Mouse (Mus musculus): ENCODE data around the gene Tmbim6. TPM values are rescaled to one million over a fixed set of nuclear protein-coding genes. Genes with fewer than 3 reads are reported as not detected.
"Not testable (repeated sequence)": the region's sequence is repeated elsewhere in the genome, so short reads cannot be mapped to it uniquely, and the experiment has no call there.

Gene Tmbim6
- polyA plus RNA-seq, 1 experiment from 2014 or later, result 225 TPM

GRCm38 (mm10) chr15:99371526-99372340 lies 20.9 kb upstream of the Tmbim6 start:
- Histone ChIP-seq H3K27me3 (ENCODE audit: control insufficient read depth, insufficient read depth, low read length) (no peaks in the 10 kb centered on the region), H3K4me3 (ENCODE audit: low read depth, low read length) (no peak overlapping the region), H3K27ac (replicated peaks; ENCODE audit: low read depth, low read length) (no peak overlapping the region), H3K9me3 (replicated peaks; ENCODE audit: control insufficient read depth, low read length) (no peaks in the 10 kb centered on the region), H3K4me1 (ENCODE audit: control insufficient read depth, insufficient read depth, low read length) (peaks cover 5% of the 10 kb centered on the region), H3K36me3 (replicated peaks; ENCODE audit: control insufficient read depth, insufficient read depth, low read depth, low read length) (no peaks in the 10 kb centered on the region), H3K9ac (replicated peaks; ENCODE audit: low read length) (no peak overlapping the region), H3K4me2 (ENCODE audit: low read depth, low read length) (no peak overlapping the region)
- 91% methylated on average over 7 of the region's 7 CpGs for WGBS
- ATAC-seq (replicated peaks; ENCODE audit: insufficient number of reproducible peaks, low FRiP score, low TSS enrichment, low read depth) (no peak), DNase-seq (ENCODE audit: low spot score) (no peak)

DNA sequence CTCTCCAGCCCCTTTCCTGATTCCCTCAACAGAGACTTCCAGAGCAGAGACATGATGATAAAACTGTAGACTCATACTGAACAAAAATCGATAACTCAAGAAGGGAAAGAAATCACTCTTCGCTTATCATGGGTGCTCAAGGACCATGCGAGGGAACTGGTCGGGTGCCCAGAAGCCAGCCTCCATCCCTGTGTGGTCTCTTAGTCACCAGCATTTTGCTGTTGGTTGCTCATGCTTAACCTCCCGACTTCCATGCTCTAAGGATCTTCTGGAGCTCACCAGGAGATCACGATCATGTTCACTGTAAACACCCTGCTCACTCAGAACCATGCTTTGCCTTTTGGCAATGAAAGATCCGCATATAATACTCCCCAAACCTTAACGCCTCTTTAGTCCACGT lies 19.9 kb upstream of the Tmbim6 start:
- no peak overlapping the region for H3K27ac ChIP-seq (replicated peaks; ENCODE audit: low read depth, low read length)
- no peaks in the 10 kb centered on the region for H3K27me3 ChIP-seq (ENCODE audit: control insufficient read depth, insufficient read depth, low read length)
- no peak overlapping the region for H3K4me3 ChIP-seq (ENCODE audit: low read depth, low read length)
- H3K4me2 ChIP-seq (ENCODE audit: low read depth, low read length), result no peak overlapping the region
- WGBS, result 83% methylated on average over 9 of the region's 9 CpGs
- H3K36me3 ChIP-seq (replicated peaks; ENCODE audit: control insufficient read depth, insufficient read depth, low read depth, low read length), result no peaks in the 10 kb centered on the region
- H3K4me1 ChIP-seq (ENCODE audit: control insufficient read depth, insufficient read depth, low read length), result peaks cover 5% of the 10 kb centered on the region
- ATAC-seq (replicated peaks; ENCODE audit: insufficient number of reproducible peaks, low FRiP score, low TSS enrichment, low read depth) (no peak), DNase-seq (ENCODE audit: low spot score) (no peak)
- H3K9me3 ChIP-seq (replicated peaks; ENCODE audit: control insufficient read depth, low read length), result no peaks in the 10 kb centered on the region
- H3K9ac ChIP-seq (replicated peaks; ENCODE audit: low read length), result no peak overlapping the region

DNA sequence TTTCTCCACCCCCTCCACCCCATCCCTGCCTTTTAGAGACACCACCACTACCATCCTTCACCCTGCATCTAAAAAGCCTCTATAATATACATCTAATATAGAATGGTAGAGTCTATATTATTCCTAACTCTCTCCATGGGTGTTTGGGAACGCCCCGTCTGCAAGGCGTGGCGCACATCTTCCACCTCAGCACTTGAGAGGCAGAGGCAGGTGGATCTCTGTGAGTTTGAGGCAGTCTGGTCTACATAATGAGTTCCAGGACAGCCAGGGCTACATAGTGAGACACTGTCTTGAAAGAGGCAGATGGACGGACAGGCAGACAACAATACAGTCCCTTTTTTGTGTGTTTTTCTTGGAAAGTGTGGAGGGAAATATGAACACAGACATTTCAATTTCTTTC lies 17.6 kb upstream of the Tmbim6 start:
- 88% methylated on average over 5 of the region's 5 CpGs for WGBS
- H3K9ac ChIP-seq (replicated peaks; ENCODE audit: low read length), result no peak overlapping the region
- no peaks in the 10 kb centered on the region for H3K9me3 ChIP-seq (replicated peaks; ENCODE audit: control insufficient read depth, low read length)
- H3K4me3 ChIP-seq (ENCODE audit: low read depth, low read length), result no peak overlapping the region
- no peaks in the 10 kb centered on the region for H3K4me1 ChIP-seq (ENCODE audit: control insufficient read depth, insufficient read depth, low read length)
- DNase-seq (ENCODE audit: low spot score) (no peak), ATAC-seq (replicated peaks; ENCODE audit: insufficient number of reproducible peaks, low FRiP score, low TSS enrichment, low read depth) (no peak)
- no peak overlapping the region for H3K4me2 ChIP-seq (ENCODE audit: low read depth, low read length)
- no peaks in the 10 kb centered on the region for H3K36me3 ChIP-seq (replicated peaks; ENCODE audit: control insufficient read depth, insufficient read depth, low read depth, low read length)
- no peaks in the 10 kb centered on the region for H3K27me3 ChIP-seq (ENCODE audit: control insufficient read depth, insufficient read depth, low read length)
- H3K27ac ChIP-seq (replicated peaks; ENCODE audit: low read depth, low read length), result no peak overlapping the region

DNA sequence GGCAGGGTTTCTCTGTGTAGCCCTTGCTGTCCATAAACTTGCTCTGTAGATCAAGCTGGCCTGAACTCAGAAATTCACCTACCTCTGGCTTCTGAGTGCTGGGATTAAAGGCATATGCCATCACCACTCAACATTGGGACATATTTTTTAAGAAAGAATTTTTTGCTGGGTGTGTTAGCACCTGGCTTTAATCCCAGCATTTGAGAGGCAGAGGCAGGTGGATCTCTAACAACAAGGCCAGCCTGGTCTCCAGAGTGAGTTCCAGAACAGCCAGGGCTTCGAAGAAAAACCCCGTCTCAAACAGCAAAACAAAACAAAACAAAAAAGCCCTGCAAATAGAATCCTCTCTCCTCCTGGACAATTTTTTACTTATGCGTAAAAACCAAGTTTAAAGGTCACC lies 17.1 kb upstream of the Tmbim6 start:
- no peak overlapping the region for H3K27ac ChIP-seq (replicated peaks; ENCODE audit: low read depth, low read length)
- H3K4me3 ChIP-seq (ENCODE audit: low read depth, low read length), result no peak overlapping the region
- WGBS, result 87% methylated on average over 3 of the region's 3 CpGs
- no peaks in the 10 kb centered on the region for H3K4me1 ChIP-seq (ENCODE audit: control insufficient read depth, insufficient read depth, low read length)
- ATAC-seq (replicated peaks; ENCODE audit: insufficient number of reproducible peaks, low FRiP score, low TSS enrichment, low read depth) (no peak), DNase-seq (ENCODE audit: low spot score) (no peak)
- no peaks in the 10 kb centered on the region for H3K36me3 ChIP-seq (replicated peaks; ENCODE audit: control insufficient read depth, insufficient read depth, low read depth, low read length)
- H3K4me2 ChIP-seq (ENCODE audit: low read depth, low read length), result no peak overlapping the region
- H3K27me3 ChIP-seq (ENCODE audit: control insufficient read depth, insufficient read depth, low read length), result no peaks in the 10 kb centered on the region
- no peak overlapping the region for H3K9ac ChIP-seq (replicated peaks; ENCODE audit: low read length)
- H3K9me3 ChIP-seq (replicated peaks; ENCODE audit: control insufficient read depth, low read length), result no peaks in the 10 kb centered on the region

GRCm38 (mm10) chr15:99376240-99376639 lies 16.4 kb upstream of the Tmbim6 start:
- H3K36me3 ChIP-seq (replicated peaks; ENCODE audit: control insufficient read depth, insufficient read depth, low read depth, low read length), result no peaks in the 10 kb centered on the region
- WGBS, result 85% methylated on average over 5 of the region's 5 CpGs
- DNase-seq (ENCODE audit: low spot score) (no peak), ATAC-seq (replicated peaks; ENCODE audit: insufficient number of reproducible peaks, low FRiP score, low TSS enrichment, low read depth) (no peak)
- H3K27ac ChIP-seq (replicated peaks; ENCODE audit: low read depth, low read length), result no peak overlapping the region
- no peaks in the 10 kb centered on the region for H3K27me3 ChIP-seq (ENCODE audit: control insufficient read depth, insufficient read depth, low read length)
- no peaks in the 10 kb centered on the region for H3K4me1 ChIP-seq (ENCODE audit: control insufficient read depth, insufficient read depth, low read length)
- H3K4me3 ChIP-seq (ENCODE audit: low read depth, low read length), result no peak overlapping the region
- H3K9me3 ChIP-seq (replicated peaks; ENCODE audit: control insufficient read depth, low read length), result no peaks in the 10 kb centered on the region
- no peak overlapping the region for H3K4me2 ChIP-seq (ENCODE audit: low read depth, low read length)
- H3K9ac ChIP-seq (replicated peaks; ENCODE audit: low read length), result no peak overlapping the region

GRCm38 (mm10) chr15:99382893-99383292 lies 9.8 kb upstream of the Tmbim6 start:
- ATAC-seq (replicated peaks; ENCODE audit: insufficient number of reproducible peaks, low FRiP score, low TSS enrichment, low read depth), result no peak
- H3K4me1 ChIP-seq (ENCODE audit: control insufficient read depth, insufficient read depth, low read length), result no peaks in the 10 kb centered on the region; the same call in 1 of the 2 replicates
- no peaks in the 10 kb centered on the region for H3K36me3 ChIP-seq (replicated peaks; ENCODE audit: control insufficient read depth, insufficient read depth, low read depth, low read length)

DNA sequence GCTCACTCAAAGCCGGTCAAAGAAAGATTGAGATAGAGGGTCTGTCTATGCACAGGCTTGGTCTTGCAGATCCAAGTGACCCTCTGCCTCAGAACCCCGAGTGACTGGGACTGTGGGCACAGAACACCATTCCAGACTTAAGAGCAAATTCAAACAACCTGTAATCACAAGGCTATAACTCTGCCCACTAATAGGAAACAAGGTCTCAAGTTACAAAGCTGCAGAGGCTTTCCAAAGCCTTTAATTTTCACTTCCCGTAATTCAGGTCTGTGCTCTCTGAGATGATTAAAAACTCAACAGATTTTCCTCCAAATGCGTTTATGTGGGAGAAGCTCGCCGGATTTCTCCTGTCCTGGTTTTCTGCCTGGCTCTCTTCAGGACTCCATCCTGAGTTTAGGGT lies 8.6 kb upstream of the Tmbim6 start:
- H3K9me3 ChIP-seq (replicated peaks; ENCODE audit: control insufficient read depth, low read length), result no peaks in the 10 kb centered on the region
- peak; percentile 48 for DNase-seq (ENCODE audit: low spot score)
- no peaks in the 10 kb centered on the region; the same call in 1 of the 2 replicates for H3K4me1 ChIP-seq (ENCODE audit: control insufficient read depth, insufficient read depth, low read length)
- no peaks in the 10 kb centered on the region for H3K36me3 ChIP-seq (replicated peaks; ENCODE audit: control insufficient read depth, insufficient read depth, low read depth, low read length)
- no peak overlapping the region for H3K4me3 ChIP-seq (ENCODE audit: low read depth, low read length)
- H3K27me3 ChIP-seq (ENCODE audit: control insufficient read depth, insufficient read depth, low read length), result no peaks in the 10 kb centered on the region
- 38% methylated on average over 6 of the region's 6 CpGs for WGBS
- no peak for ATAC-seq (replicated peaks; ENCODE audit: insufficient number of reproducible peaks, low FRiP score, low TSS enrichment, low read depth)
- no peak overlapping the region for H3K9ac ChIP-seq (replicated peaks; ENCODE audit: low read length)
- H3K27ac ChIP-seq (replicated peaks; ENCODE audit: low read depth, low read length), result no peak overlapping the region
- H3K4me2 ChIP-seq (ENCODE audit: low read depth, low read length), result no peak overlapping the region

More at GRCm38 (mm10) chr15:99382893-99383292, 9.8 kb upstream of the Tmbim6 start:
- no peak overlapping the region for H3K27ac ChIP-seq (replicated peaks; ENCODE audit: low read depth, low read length)
- H3K9me3 ChIP-seq (replicated peaks; ENCODE audit: control insufficient read depth, low read length), result no peaks in the 10 kb centered on the region
- H3K9ac ChIP-seq (replicated peaks; ENCODE audit: low read length), result no peak overlapping the region
- H3K4me3 ChIP-seq (ENCODE audit: low read depth, low read length), result no peak overlapping the region
- no peak overlapping the region for H3K4me2 ChIP-seq (ENCODE audit: low read depth, low read length)
- DNase-seq (ENCODE audit: low spot score), result no peak
- H3K27me3 ChIP-seq (ENCODE audit: control insufficient read depth, insufficient read depth, low read length), result no peaks in the 10 kb centered on the region

GRCm38 (mm10) chr15:99386110-99386509 lies 6.6 kb upstream of the Tmbim6 start:
- not testable (repeated sequence) for DNase-seq (ENCODE audit: low spot score); H3K9ac ChIP-seq (replicated peaks; ENCODE audit: low read length); H3K4me2 ChIP-seq (ENCODE audit: low read depth, low read length); H3K4me1 ChIP-seq (ENCODE audit: control insufficient read depth, insufficient read depth, low read length); ATAC-seq (replicated peaks; ENCODE audit: insufficient number of reproducible peaks, low FRiP score, low TSS enrichment, low read depth); H3K9me3 ChIP-seq (replicated peaks; ENCODE audit: control insufficient read depth, low read length); H3K36me3 ChIP-seq (replicated peaks; ENCODE audit: control insufficient read depth, insufficient read depth, low read depth, low read length); H3K27ac ChIP-seq (replicated peaks; ENCODE audit: low read depth, low read length); H3K4me3 ChIP-seq (ENCODE audit: low read depth, low read length); H3K27me3 ChIP-seq (ENCODE audit: control insufficient read depth, insufficient read depth, low read length)
- WGBS, result 73% methylated on average over 3 of the region's 3 CpGs

All from embryonic facial prominence, embryonic 11.5 days (tissue).